8 mouse cellular contexts compared by ENCODE assay signal in genomic region chr8:70438423-70438822, GRCm38 (mm10). TPM values are rescaled to one million over a fixed set of nuclear protein-coding genes. Genes with fewer than 3 reads are reported as not detected.
A peak's percentile ranks its signal among the peaks of the same experiment; 100 is the strongest.
DNase-seq lines count a peak whose midpoint lies in the region; ATAC-seq and TF ChIP-seq lines count a peak whose summit lies in the region.

No protein-coding gene starts in this region.

- no peak overlapping the region for H3K27ac ChIP-seq in liver, embryonic 14.5 days
- H3K27ac ChIP-seq in stomach, postnatal 0 days (replicated peaks), result no peak overlapping the region
- no peak overlapping the region for H3K27ac ChIP-seq in kidney, adult 2 months (ENCODE audit: insufficient read depth, low read depth, low read length)

- intact Hi-C loops in left cerebral cortex, postnatal 10 days (cut with DNase I), result no loop called here

- no peaks in the 10 kb centered on the region for H3K27me3 ChIP-seq in erythroblast, embryonic 14.5 days (ENCODE audit: control insufficient read depth)
- no peaks in the 10 kb centered on the region for H3K27me3 ChIP-seq in megakaryocyte, embryonic 14.5 days (replicated peaks)
- H3K27me3 ChIP-seq in liver, embryonic 14.5 days (ENCODE audit: control insufficient read depth, insufficient read depth, low read length), result no peaks in the 10 kb centered on the region
- H3K27me3 ChIP-seq in stomach, postnatal 0 days (ENCODE audit: control insufficient read depth, insufficient read depth, low read length), result no peaks in the 10 kb centered on the region
- no peaks in the 10 kb centered on the region for H3K27me3 ChIP-seq in kidney, adult 2 months (replicated peaks; ENCODE audit: control insufficient read depth, insufficient read depth, low read length)

- H3K36me3 ChIP-seq in erythroblast, embryonic 14.5 days (ENCODE audit: control insufficient read depth), result peaks cover 7% of the 10 kb centered on the region
- H3K36me3 ChIP-seq in megakaryocyte, embryonic 14.5 days (replicated peaks; ENCODE audit: low read length), result peaks cover 38% of the 10 kb centered on the region
- H3K36me3 ChIP-seq in liver, embryonic 14.5 days (replicated peaks; ENCODE audit: control insufficient read depth, insufficient read depth, low read depth), result no peaks in the 10 kb centered on the region
- H3K36me3 ChIP-seq in stomach, postnatal 0 days (ENCODE audit: control insufficient read depth, insufficient read depth, low read length), result no peaks in the 10 kb centered on the region
- H3K36me3 ChIP-seq in kidney, adult 2 months (ENCODE audit: control insufficient read depth, insufficient read depth, low read length), result no peaks in the 10 kb centered on the region

- peak overlapping the region; percentile 67 for H3K4me3 ChIP-seq in erythroblast, embryonic 14.5 days (replicated peaks)
- H3K4me3 ChIP-seq in megakaryocyte, embryonic 14.5 days (replicated peaks), result peak overlapping the region; percentile 92
- H3K4me3 ChIP-seq in liver, embryonic 14.5 days (ENCODE audit: insufficient read depth in 1 of 2, low read depth in 2 of 2, low read length in 2 of 2), result peak overlapping the region; percentile 64 to 78; a peak in 3 of 4 replicates
- 0 out of 2 replicates have a peak overlapping the region, but pooled peaks have one; percentile 69 for H3K4me3 ChIP-seq in stomach, postnatal 0 days (ENCODE audit: low read depth, low read length)
- no peak overlapping the region for H3K4me3 ChIP-seq in kidney, adult 2 months (ENCODE audit: insufficient read depth, low read depth, low read length)

- no peak for ATAC-seq in erythroblast, adult 5-6 weeks (replicated peaks; ENCODE audit: low FRiP score, poor library complexity, severe bottlenecking)
- ATAC-seq in megakaryocyte, adult 5-6 weeks (ENCODE audit: poor library complexity, severe bottlenecking), result no peak
- no peak for ATAC-seq in liver, embryonic 14.5 days (ENCODE audit: insufficient read depth)
- no peak for ATAC-seq in stomach, postnatal 0 days (ENCODE audit: low FRiP score, low TSS enrichment)

- no peak for TF ChIP-seq CTCF in liver, embryonic 14.5 days (IDR thresholded peaks at IDR 0.05; ENCODE audit: low read depth)
- no peak for TF ChIP-seq CTCF in stomach, postnatal 0 days (IDR thresholded peaks at IDR 0.05; ENCODE audit: low read depth)
- no peak for TF ChIP-seq CTCF in kidney, adult 2 months (conservative IDR thresholded peaks at IDR 0.05; ENCODE audit: insufficient read depth, insufficient read length, low read depth, low read length)

- peaks cover 83% of the 10 kb centered on the region for H3K4me1 ChIP-seq in erythroblast, embryonic 14.5 days (ENCODE audit: control insufficient read depth)
- H3K4me1 ChIP-seq in megakaryocyte, embryonic 14.5 days, result peaks cover 89% of the 10 kb centered on the region
- H3K4me1 ChIP-seq in liver, embryonic 14.5 days (replicated peaks; ENCODE audit: control insufficient read depth in 2 of 2, insufficient read depth in 2 of 2, low read length in 1 of 2), result peaks cover 15 to 23% of the 10 kb centered on the region in 2 experiments
- no peaks in the 10 kb centered on the region for H3K4me1 ChIP-seq in stomach, postnatal 0 days (replicated peaks; ENCODE audit: control insufficient read depth, insufficient read depth)
- peaks cover 6% of the 10 kb centered on the region; the same call in 1 of the 2 replicates for H3K4me1 ChIP-seq in kidney, adult 2 months (ENCODE audit: control insufficient read depth, insufficient read depth, low read length)

- DNase-seq in liver, embryonic 14.5 days (ENCODE audit: low read depth in 3 of 3, low spot score in 3 of 3), result no peak
- no peak for DNase-seq in stomach, postnatal 0 days (ENCODE audit: low spot score)
- DNase-seq in left cerebral cortex, postnatal 10 days (ENCODE audit: extremely low spot score in 1 of 2, low spot score in 2 of 2), result no peak
- DNase-seq in kidney, adult 2 months, result no peak

- WGBS in liver, embryonic 14.5 days (ENCODE audit: insufficient replicate concordance), result 77% methylated on average over 2 of the region's 2 CpGs
- 82% methylated on average over 2 of the region's 2 CpGs for WGBS in stomach, postnatal 0 days
- WGBS in kidney, adult 2 months, result 92% methylated on average over 2 of the region's 2 CpGs

- no peak overlapping the region; the same call in 1 of the 2 replicates for H3K9ac ChIP-seq in liver, embryonic 14.5 days (replicated peaks)
- no peak overlapping the region for H3K9ac ChIP-seq in stomach, postnatal 0 days (ENCODE audit: low read length)

- no peak for TF ChIP-seq POLR2A in kidney, adult 2 months (IDR thresholded peaks at IDR 0.05; ENCODE audit: low read depth, low read length)

- peak overlapping the region; percentile 89 for H3K4me2 ChIP-seq in liver, embryonic 14.5 days (ENCODE audit: low read depth)
- H3K4me2 ChIP-seq in stomach, postnatal 0 days (replicated peaks; ENCODE audit: low read depth), result peak overlapping the region; percentile 81

- TF ChIP-seq EP300 in liver, embryonic 14.5 days (IDR thresholded peaks at IDR 0.05; ENCODE audit: low read depth), result no peak
- no peak for TF ChIP-seq EP300 in stomach, postnatal 0 days (optimal IDR thresholded peaks at IDR 0.05)

- H3K9me3 ChIP-seq in erythroblast, embryonic 14.5 days (ENCODE audit: control insufficient read depth, low read length), result no peaks in the 10 kb centered on the region
- H3K9me3 ChIP-seq in megakaryocyte, embryonic 14.5 days, result no peaks in the 10 kb centered on the region
- no peaks in the 10 kb centered on the region for H3K9me3 ChIP-seq in liver, embryonic 14.5 days (ENCODE audit: control insufficient read depth, low read length)
- H3K9me3 ChIP-seq in stomach, postnatal 0 days (ENCODE audit: control insufficient read depth, low read length), result no peaks in the 10 kb centered on the region

RNA-seq across cellular contexts. Expression of gene Crtc1, which starts 1.0 kb away (rescaled TPM):
- polyA plus RNA-seq in erythroblast, embryonic 14.5 days (2012), result 1.8 and 2.1 TPM in 2 replicates
- 4.2 and 4.4 TPM in 2 replicates for total RNA-seq in erythroblast, adult 5-6 weeks (2015; ENCODE audit: low replicate concordance)
- total RNA-seq in erythroblast, adult 5-6 weeks (2017; ENCODE audit: low replicate concordance), result 1.7 and 2.0 TPM in 2 replicates
- polyA plus RNA-seq in megakaryocyte, embryonic 14.5 days (2012; ENCODE audit: insufficient read depth, low replicate concordance), result 17.9 and 34.0 TPM in 2 replicates
- 2.7 and 3.9 TPM in 2 replicates for total RNA-seq in megakaryocyte, adult 5-6 weeks (2015)
- 2.2 TPM in 2 replicates for total RNA-seq in megakaryocyte, adult 5-6 weeks (2017)
- 3.9 and 4.5 TPM in 2 replicates for polyA plus RNA-seq in liver, embryonic 14.5 days (2012; rRNA removed)
- 2.9 and 3.9 TPM in 2 replicates for polyA plus RNA-seq in liver, embryonic 14.5 days (2014; fragmentation: Nextera tagmentation; extraction: Ambion mirVana)
- 8.0 and 8.4 TPM in 2 replicates for polyA plus RNA-seq in stomach, postnatal 0 days (2015; fragmentation: Nextera tagmentation; extraction: Ambion mirVana)
- 100 to 1,000 TPM in 1 of 2 experiments, 10 to 100 TPM in 1; 98.8 to 105 TPM for total RNA-seq in left cerebral cortex, postnatal 10 days (2021)
- polyA plus RNA-seq in kidney, adult 2 months (2012; rRNA removed), result 16.8 and 18.1 TPM in 2 replicates

RNA-seq across cellular contexts. Expression of gene Klhl26, which starts 38.3 kb away (rescaled TPM):
- polyA plus RNA-seq in erythroblast, embryonic 14.5 days (2012), result 0.92 and 1.0 TPM in 2 replicates
- 0.38 and 1.7 TPM in 2 replicates for total RNA-seq in erythroblast, adult 5-6 weeks (2015; ENCODE audit: low replicate concordance)
- total RNA-seq in erythroblast, adult 5-6 weeks (2017; ENCODE audit: low replicate concordance), result 1.8 and 2.8 TPM in 2 replicates
- 10.3 and 19.1 TPM in 2 replicates for polyA plus RNA-seq in megakaryocyte, embryonic 14.5 days (2012; ENCODE audit: insufficient read depth, low replicate concordance)
- 1.6 and 2.4 TPM in 2 replicates for total RNA-seq in megakaryocyte, adult 5-6 weeks (2015)
- total RNA-seq in megakaryocyte, adult 5-6 weeks (2017), result 3.6 and 5.4 TPM in 2 replicates
- 6.5 and 7.1 TPM in 2 replicates for polyA plus RNA-seq in liver, embryonic 14.5 days (2012; rRNA removed)
- polyA plus RNA-seq in liver, embryonic 14.5 days (2014; fragmentation: Nextera tagmentation; extraction: Ambion mirVana), result 5.0 and 6.0 TPM in 2 replicates
- 10.4 and 12.4 TPM in 2 replicates for polyA plus RNA-seq in stomach, postnatal 0 days (2015; fragmentation: Nextera tagmentation; extraction: Ambion mirVana)
- total RNA-seq in left cerebral cortex, postnatal 10 days (2021), result 10 to 100 TPM; 33.1 to 33.8 TPM
- 20.2 and 29.7 TPM in 2 replicates for polyA plus RNA-seq in kidney, adult 2 months (2012; rRNA removed)

RNA-seq across cellular contexts. Expression of gene Tmem59l, which starts 48.7 kb away (rescaled TPM):
- not detected in 2 replicates for polyA plus RNA-seq in erythroblast, embryonic 14.5 days (2012)
- not detected in 2 replicates for total RNA-seq in erythroblast, adult 5-6 weeks (2015; ENCODE audit: low replicate concordance)
- total RNA-seq in erythroblast, adult 5-6 weeks (2017; ENCODE audit: low replicate concordance), result not detected in 2 replicates
- not detected in 2 replicates for polyA plus RNA-seq in megakaryocyte, embryonic 14.5 days (2012; ENCODE audit: insufficient read depth, low replicate concordance)
- total RNA-seq in megakaryocyte, adult 5-6 weeks (2015), result not detected in 2 replicates
- total RNA-seq in megakaryocyte, adult 5-6 weeks (2017), result not detected in 2 replicates
- 0.03 and 0.09 TPM in 2 replicates for polyA plus RNA-seq in liver, embryonic 14.5 days (2012; rRNA removed)
- polyA plus RNA-seq in liver, embryonic 14.5 days (2014; fragmentation: Nextera tagmentation; extraction: Ambion mirVana), result not detected in 2 replicates
- 2.4 and 2.8 TPM in 2 replicates for polyA plus RNA-seq in stomach, postnatal 0 days (2015; fragmentation: Nextera tagmentation; extraction: Ambion mirVana)
- total RNA-seq in left cerebral cortex, postnatal 10 days (2021), result 100 to 1,000 TPM; 146 to 159 TPM
- 0.20 and 0.44 TPM in 2 replicates for polyA plus RNA-seq in kidney, adult 2 months (2012; rRNA removed)

RNA-seq across cellular contexts. Expression of gene Crlf1, which starts 54.5 kb away (rescaled TPM):
- polyA plus RNA-seq in erythroblast, embryonic 14.5 days (2012), result 0.63 and 1.7 TPM in 2 replicates
- 3.7 TPM in 1 of 2 replicates, not detected in the other for total RNA-seq in erythroblast, adult 5-6 weeks (2015; ENCODE audit: low replicate concordance)
- total RNA-seq in erythroblast, adult 5-6 weeks (2017; ENCODE audit: low replicate concordance), result 2.5 TPM in 1 of 2 replicates, not detected in the other
- not detected in 2 replicates for polyA plus RNA-seq in megakaryocyte, embryonic 14.5 days (2012; ENCODE audit: insufficient read depth, low replicate concordance)
- total RNA-seq in megakaryocyte, adult 5-6 weeks (2015), result not detected in 2 replicates
- total RNA-seq in megakaryocyte, adult 5-6 weeks (2017), result not detected in 2 replicates
- 1.5 and 1.9 TPM in 2 replicates for polyA plus RNA-seq in liver, embryonic 14.5 days (2012; rRNA removed)
- 3.7 and 4.0 TPM in 2 replicates for polyA plus RNA-seq in liver, embryonic 14.5 days (2014; fragmentation: Nextera tagmentation; extraction: Ambion mirVana)
- 5.8 and 6.5 TPM in 2 replicates for polyA plus RNA-seq in stomach, postnatal 0 days (2015; fragmentation: Nextera tagmentation; extraction: Ambion mirVana)
- 1 to 10 TPM; 7.0 to 9.5 TPM for total RNA-seq in left cerebral cortex, postnatal 10 days (2021)
- 2.6 TPM in 2 replicates for polyA plus RNA-seq in kidney, adult 2 months (2012; rRNA removed)
